Mouse (Mus musculus): ENCODE results near the gene Plrg1.

The Plrg1 gene

GRCm38 (mm10) chr3:83050661-83051060, 4.7 kb upstream of the Plrg1 start:
- intact Hi-C loops (cut with DNase I), result loop anchor here (5.0 to 10.0 kb wide), 2 partner anchors 173 to 686 kb away; partner anchors contain the start of gene Rbm46

GRCm38 (mm10) chr3:83052102-83052501, 3.2 kb upstream of the Plrg1 start:
- intact Hi-C loops (cut with DNase I), result loop anchor here (5.0 to 10.0 kb wide), 2 partner anchors 175 to 687 kb away; partner anchors contain the start of gene Rbm46

- intact Hi-C loops (cut with DNase I), result loop anchor here (5.0 to 10.0 kb wide), 2 partner anchors 176 to 688 kb away; partner anchors contain the start of gene Rbm46
These were observed 2.2 kb upstream of the Plrg1 start for GRCm38 (mm10) chr3:83053126-83053525.

GRCm38 (mm10) chr3:83053758-83054157, 1.6 kb upstream of the Plrg1 start:
- intact Hi-C loops (cut with DNase I), result loop anchor here (2.0 to 10.0 kb wide), 3 partner anchors 55 to 689 kb away; partner anchors contain the start of gene Rbm46

- intact Hi-C loops (cut with DNase I), result loop anchor here (2.0 to 10.0 kb wide), 3 partner anchors 56 to 690 kb away; partner anchors contain the start of gene Rbm46
These were observed 563 bp upstream of the Plrg1 start for GRCm38 (mm10) chr3:83054759-83055158.

GRCm38 (mm10) chr3:83057046-83057445, 1.7 kb downstream of the Plrg1 start:
- intact Hi-C loops (cut with DNase I), result loop anchor here (10.0 kb wide), 1 partner anchor 692 kb away; no protein-coding TSS in a partner anchor

- intact Hi-C loops (cut with DNase I), result no loop called here
These were observed 12.6 kb downstream of the Plrg1 start for GRCm38 (mm10) chr3:83067920-83068319.

- intact Hi-C loops (cut with DNase I), result no loop called here
These were observed 13.5 kb downstream of the Plrg1 start for GRCm38 (mm10) chr3:83068869-83069268.

GRCm38 (mm10) chr3:83070231-83070630, 14.9 kb downstream of the Plrg1 start:
- intact Hi-C loops (cut with DNase I), result no loop called here

- intact Hi-C loops (cut with DNase I), result no loop called here
These were observed 21.2 kb downstream of the Plrg1 start for GRCm38 (mm10) chr3:83076563-83076962.

- intact Hi-C loops (cut with DNase I), result loop anchor here (1.0 kb wide), 1 partner anchor 81 kb away; no protein-coding TSS in a partner anchor
These were observed 25.3 kb downstream of the Plrg1 start for GRCm38 (mm10) chr3:83080567-83081055.

GRCm38 (mm10) chr3:83097586-83097985, 42.3 kb downstream of the Plrg1 start:
- intact Hi-C loops (cut with DNase I), result no loop called here

GRCm38 (mm10) chr3:83098546-83099034, 43.3 kb downstream of the Plrg1 start:
- intact Hi-C loops (cut with DNase I), result no loop called here

GRCm38 (mm10) chr3:83099139-83099538, 43.8 kb downstream of the Plrg1 start:
- intact Hi-C loops (cut with DNase I), result no loop called here

- intact Hi-C loops (cut with DNase I), result no loop called here
These were observed 44.3 kb downstream of the Plrg1 start for GRCm38 (mm10) chr3:83099651-83100050.

GRCm38 (mm10) chr3:83102286-83102685, 47.0 kb downstream of the Plrg1 start:
- intact Hi-C loops (cut with DNase I), result no loop called here

- intact Hi-C loops (cut with DNase I), result loop anchor here (1.0 to 2.0 kb wide), 2 partner anchors 112 to 165 kb away; no protein-coding TSS in a partner anchor
These were observed 54.8 kb downstream of the Plrg1 start for GRCm38 (mm10) chr3:83110163-83110562.

- intact Hi-C loops (cut with DNase I), result loop anchor here (2.0 kb wide), 1 partner anchor 163 kb away; no protein-coding TSS in a partner anchor
These were observed 56.4 kb downstream of the Plrg1 start for GRCm38 (mm10) chr3:83111485-83112261.

- intact Hi-C loops (cut with DNase I), result no loop called here
These were observed 57.5 kb downstream of the Plrg1 start for GRCm38 (mm10) chr3:83112869-83113268.

- intact Hi-C loops (cut with DNase I), result no loop called here
These were observed 59.6 kb downstream of the Plrg1 start for GRCm38 (mm10) chr3:83114946-83115345.

GRCm38 (mm10) chr3:83117592-83117991, 62.3 kb downstream of the Plrg1 start:
- intact Hi-C loops (cut with DNase I), result no loop called here

Measured in adrenal gland (tissue).